Mouse (Mus musculus): ENCODE data around the gene Ykt6. TPM values are rescaled to one million over a fixed set of nuclear protein-coding genes. Genes with fewer than 3 reads are reported as not detected.
"Not testable (repeated sequence)": the region's sequence is repeated elsewhere in the genome, so short reads cannot be mapped to it uniquely, and the experiment has no call there.

Gene Ykt6
- total RNA-seq, 2 experiments from 2014 or later: 82.9 to 87.6 TPM

GRCm38 (mm10) chr11:6010751-6011482 is 55.4 kb downstream of the Ykt6 start:
- intact Hi-C loops (cut with DNase I); DNase-seq (ENCODE audit: low spot score in 2 of 2): not testable (repeated sequence)

GRCm38 (mm10) chr11:6011879-6012278 is 56.4 kb downstream of the Ykt6 start:
- no peak for DNase-seq (ENCODE audit: low spot score in 2 of 2)
- intact Hi-C loops (cut with DNase I): no loop called here

- intact Hi-C loops (cut with DNase I): no loop called here
- no peak for DNase-seq (ENCODE audit: low spot score in 2 of 2)
These were observed 57.9 kb downstream of the Ykt6 start for GRCm38 (mm10) chr11:6013359-6013758.

GRCm38 (mm10) chr11:6015011-6015431 is 59.5 kb downstream of the Ykt6 start:
- DNase-seq (ENCODE audit: low spot score in 2 of 2): no peak
- intact Hi-C loops (cut with DNase I): loop anchor here (5.0 kb wide), 1 partner anchor 47 kb away; no protein-coding TSS in a partner anchor

DNA sequence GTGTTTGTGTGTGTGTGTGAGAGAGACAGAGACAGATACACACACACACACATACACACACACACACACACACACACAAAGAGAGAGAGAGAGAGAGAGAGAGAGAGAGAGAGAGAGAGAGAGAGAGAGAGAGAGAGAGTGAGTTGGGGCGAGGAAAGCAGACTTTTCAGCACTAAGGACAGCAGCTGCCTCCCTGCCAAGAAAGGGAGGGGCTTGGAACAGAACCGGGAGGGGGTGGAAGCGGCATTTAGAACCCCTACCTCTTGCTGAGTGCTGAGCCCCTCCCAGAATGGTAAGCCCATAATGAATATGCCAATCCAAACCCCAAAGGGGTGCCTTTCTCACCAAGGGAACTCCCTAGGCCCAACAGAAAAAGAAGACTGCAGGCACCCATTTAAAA is 60.9 kb downstream of the Ykt6 start:
- no peak for DNase-seq (ENCODE audit: low spot score in 2 of 2)
- intact Hi-C loops (cut with DNase I): loop anchor here (5.0 kb wide), 1 partner anchor 46 kb away; no protein-coding TSS in a partner anchor

GRCm38 (mm10) chr11:6016797-6017395 is 61.4 kb downstream of the Ykt6 start:
- intact Hi-C loops (cut with DNase I): loop anchor here (1.0 to 5.0 kb wide), 2 partner anchors 17 to 45 kb away; no protein-coding TSS in a partner anchor
- DNase-seq (ENCODE audit: low spot score in 2 of 2): no peak

Other genes with a start within 250 kb of the Ykt6 start
- gene Mrps24, start 240.0 kb upstream of the Ykt6 start, total RNA-seq (2021): 10 to 100 TPM; 69.2 to 76.5 TPM
- 10 to 100 TPM; 60.6 to 67.4 TPM for gene Urgcp, start 193.3 kb upstream of the Ykt6 start, total RNA-seq (2021)
- 10 to 100 TPM; 69.2 to 74.1 TPM for gene Dbnl, start 167.2 kb upstream of the Ykt6 start, total RNA-seq (2021)
- 10 to 100 TPM in 1 of 2 experiments, 1 to 10 TPM in 1; 9.2 to 12.0 TPM for gene Pgam2, start 152.0 kb upstream of the Ykt6 start, total RNA-seq (2021)
- 10 to 100 TPM in 1 of 2 experiments, 1 to 10 TPM in 1; 9.7 to 10.9 TPM for gene Polm, start 117.7 kb upstream of the Ykt6 start, total RNA-seq (2021)
- 10 to 100 TPM; 13.2 to 16.0 TPM for gene Aebp1, start 93.7 kb upstream of the Ykt6 start, total RNA-seq (2021)
- gene Pold2, start 77.4 kb upstream of the Ykt6 start, total RNA-seq (2021): 10 to 100 TPM; 20.1 to 20.2 TPM
- not detected for gene Myl7, start 56.9 kb upstream of the Ykt6 start, total RNA-seq (2021)
- 1 to 10 TPM in 1 of 2 experiments, under 1 TPM in 1; 0.83 to 1.2 TPM for gene Gck, start 5.6 kb upstream of the Ykt6 start, total RNA-seq (2021)
- gene Camk2b, start 110.7 kb downstream of the Ykt6 start, total RNA-seq (2021): 100 to 1,000 TPM; 645 to 685 TPM
- not detected for gene A730071L15Rik, start 244.3 kb downstream of the Ykt6 start, total RNA-seq (2021)
- 100 to 1,000 TPM; 124 to 125 TPM for gene Nudcd3, start 244.7 kb downstream of the Ykt6 start, total RNA-seq (2021)